Mouse (Mus musculus): ENCODE measurements around the gene Rsf1.

- TF ChIP-seq GATA1 (IDR thresholded peaks at IDR 0.05; ENCODE audit: low read length) = no peak
- TF ChIP-seq TAL1 (IDR thresholded peaks at IDR 0.05; ENCODE audit: low read length) = no peak
These were observed 30.4 kb upstream of the Rsf1 start for GRCm38 (mm10) chr7:97549301-97549700.
